Mouse (Mus musculus): ENCODE data around the gene Hmg20b.
A peak's percentile ranks its signal among the peaks of the same experiment; 100 is the strongest.

Hmg20b gene

GRCm38 (mm10) chr10:81341333-81341949 is 8.8 kb downstream of the Hmg20b start:
- peaks cover 60% of the 10 kb centered on the region for H3K27me3 ChIP-seq (ENCODE audit: insufficient read depth, low read length)
- H3K4me3 ChIP-seq (replicated peaks; ENCODE audit: low read length) = peak overlapping the region; percentile 56
- peaks cover 74% of the 10 kb centered on the region for H3K4me1 ChIP-seq (replicated peaks; ENCODE audit: low read depth, low read length)
- peaks cover 11% of the 10 kb centered on the region for H3K36me3 ChIP-seq (ENCODE audit: insufficient read depth, low read length)
- TF ChIP-seq NANOG (IDR thresholded peaks at IDR 0.05; ENCODE audit: borderline replicate concordance, low read length) = no peak
- peak; percentile 88 for TF ChIP-seq CTCF (conservative IDR thresholded peaks at IDR 0.05; ENCODE audit: low read length)
- no peak for TF ChIP-seq POU5F1 (IDR thresholded peaks at IDR 0.05; ENCODE audit: borderline replicate concordance, low read length)
- H3K9me3 ChIP-seq (ENCODE audit: low read length) = no peaks in the 10 kb centered on the region

DNA sequence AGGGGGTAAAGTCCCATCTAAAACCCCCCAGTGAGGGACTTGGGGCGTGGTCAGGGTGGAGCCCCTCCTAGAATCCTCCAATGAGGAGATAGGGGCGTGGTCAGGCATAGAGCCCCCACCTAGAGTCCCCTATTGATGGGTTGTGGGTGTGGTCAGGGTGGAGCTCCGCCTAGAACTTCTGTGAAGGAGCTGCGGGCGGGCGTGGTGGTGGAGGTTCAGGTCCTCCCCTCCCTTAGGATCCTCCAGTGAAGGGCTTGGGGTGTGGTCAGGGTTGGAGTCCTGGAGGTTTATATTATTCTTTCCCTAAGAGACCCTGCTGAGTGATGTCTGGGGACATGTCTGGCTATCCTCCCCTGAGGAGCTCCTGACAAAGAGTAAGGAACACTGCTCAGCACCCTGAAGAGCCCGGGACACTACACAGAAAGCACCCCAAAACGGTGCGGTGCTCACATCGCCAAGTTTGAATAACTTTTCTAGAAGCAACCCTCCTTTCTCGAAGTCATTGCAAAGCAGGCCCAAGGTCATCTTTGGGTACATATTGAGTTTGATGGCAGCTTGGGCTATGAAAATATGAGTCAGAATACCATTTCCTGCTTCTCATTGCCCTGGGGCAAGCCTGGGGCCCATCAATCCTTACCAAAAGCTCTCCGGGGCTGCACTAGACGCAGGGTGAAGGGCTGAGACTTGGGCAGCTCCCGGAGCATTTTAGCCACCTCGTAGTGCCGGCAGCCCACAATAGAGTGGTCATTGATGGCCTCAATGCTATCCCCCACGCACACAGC is 9.5 kb downstream of the Hmg20b start:
- H3K4me3 ChIP-seq (replicated peaks; ENCODE audit: low read length) = peak overlapping the region; percentile 56
- H3K4me1 ChIP-seq (replicated peaks; ENCODE audit: low read depth, low read length) = peaks cover 74% of the 10 kb centered on the region
- H3K27me3 ChIP-seq (ENCODE audit: insufficient read depth, low read length) = peaks cover 64% of the 10 kb centered on the region
- TF ChIP-seq NANOG (IDR thresholded peaks at IDR 0.05; ENCODE audit: borderline replicate concordance, low read length) (no peak), POU5F1 (IDR thresholded peaks at IDR 0.05; ENCODE audit: borderline replicate concordance, low read length) (no peak), CTCF (conservative IDR thresholded peaks at IDR 0.05; ENCODE audit: low read length) (no peak)
- peaks cover 7% of the 10 kb centered on the region for H3K36me3 ChIP-seq (ENCODE audit: insufficient read depth, low read length)
- no peaks in the 10 kb centered on the region for H3K9me3 ChIP-seq (ENCODE audit: low read length)

GRCm38 (mm10) chr10:81336558-81336957 is 13.7 kb downstream of the Hmg20b start:
- Histone ChIP-seq H3K4me1 (replicated peaks; ENCODE audit: low read depth, low read length) (peaks cover 72% of the 10 kb centered on the region), H3K27me3 (ENCODE audit: insufficient read depth, low read length) (peaks cover 57% of the 10 kb centered on the region), H3K9me3 (ENCODE audit: low read length) (no peaks in the 10 kb centered on the region), H3K36me3 (ENCODE audit: insufficient read depth, low read length) (no peaks in the 10 kb centered on the region), H3K4me3 (replicated peaks; ENCODE audit: low read length) (no peak overlapping the region)
- TF ChIP-seq NANOG (IDR thresholded peaks at IDR 0.05; ENCODE audit: borderline replicate concordance, low read length) = no peak
- no peak for TF ChIP-seq CTCF (conservative IDR thresholded peaks at IDR 0.05; ENCODE audit: low read length)
- no peak for TF ChIP-seq POU5F1 (IDR thresholded peaks at IDR 0.05; ENCODE audit: borderline replicate concordance, low read length)

GRCm38 (mm10) chr10:81335393-81336340 is 14.6 kb downstream of the Hmg20b start:
- Histone ChIP-seq H3K4me1 (replicated peaks; ENCODE audit: low read depth, low read length) (peaks cover 65% of the 10 kb centered on the region), H3K9me3 (ENCODE audit: low read length) (no peaks in the 10 kb centered on the region), H3K27me3 (ENCODE audit: insufficient read depth, low read length) (peaks cover 60% of the 10 kb centered on the region), H3K4me3 (replicated peaks; ENCODE audit: low read length) (peak overlapping the region; percentile 39), H3K36me3 (ENCODE audit: insufficient read depth, low read length) (no peaks in the 10 kb centered on the region)
- TF ChIP-seq POU5F1 (IDR thresholded peaks at IDR 0.05; ENCODE audit: borderline replicate concordance, low read length) = no peak
- no peak for TF ChIP-seq CTCF (conservative IDR thresholded peaks at IDR 0.05; ENCODE audit: low read length)
- no peak for TF ChIP-seq NANOG (IDR thresholded peaks at IDR 0.05; ENCODE audit: borderline replicate concordance, low read length)

GRCm38 (mm10) chr10:81334324-81334723 is 16.0 kb downstream of the Hmg20b start:
- Histone ChIP-seq H3K4me3 (replicated peaks; ENCODE audit: low read length) (peak overlapping the region; percentile 39; the same call in 1 of the 2 replicates), H3K36me3 (ENCODE audit: insufficient read depth, low read length) (no peaks in the 10 kb centered on the region), H3K27me3 (ENCODE audit: insufficient read depth, low read length) (peaks cover 68% of the 10 kb centered on the region), H3K4me1 (replicated peaks; ENCODE audit: low read depth, low read length) (peaks cover 67% of the 10 kb centered on the region), H3K9me3 (ENCODE audit: low read length) (no peaks in the 10 kb centered on the region)
- TF ChIP-seq POU5F1 (IDR thresholded peaks at IDR 0.05; ENCODE audit: borderline replicate concordance, low read length) (no peak), CTCF (conservative IDR thresholded peaks at IDR 0.05; ENCODE audit: low read length) (no peak), NANOG (IDR thresholded peaks at IDR 0.05; ENCODE audit: borderline replicate concordance, low read length) (no peak)

GRCm38 (mm10) chr10:81332277-81332676 is 18.0 kb downstream of the Hmg20b start:
- no peaks in the 10 kb centered on the region for H3K9me3 ChIP-seq (ENCODE audit: low read length)
- H3K36me3 ChIP-seq (ENCODE audit: insufficient read depth, low read length) = peaks cover 8% of the 10 kb centered on the region
- peaks cover 52% of the 10 kb centered on the region for H3K27me3 ChIP-seq (ENCODE audit: insufficient read depth, low read length)
- H3K4me1 ChIP-seq (replicated peaks; ENCODE audit: low read depth, low read length) = peaks cover 73% of the 10 kb centered on the region
- H3K4me3 ChIP-seq (replicated peaks; ENCODE audit: low read length) = peak overlapping the region; percentile 76
- TF ChIP-seq NANOG (IDR thresholded peaks at IDR 0.05; ENCODE audit: borderline replicate concordance, low read length) = no peak
- TF ChIP-seq CTCF (conservative IDR thresholded peaks at IDR 0.05; ENCODE audit: low read length) = no peak
- TF ChIP-seq POU5F1 (IDR thresholded peaks at IDR 0.05; ENCODE audit: borderline replicate concordance, low read length) = no peak

DNA sequence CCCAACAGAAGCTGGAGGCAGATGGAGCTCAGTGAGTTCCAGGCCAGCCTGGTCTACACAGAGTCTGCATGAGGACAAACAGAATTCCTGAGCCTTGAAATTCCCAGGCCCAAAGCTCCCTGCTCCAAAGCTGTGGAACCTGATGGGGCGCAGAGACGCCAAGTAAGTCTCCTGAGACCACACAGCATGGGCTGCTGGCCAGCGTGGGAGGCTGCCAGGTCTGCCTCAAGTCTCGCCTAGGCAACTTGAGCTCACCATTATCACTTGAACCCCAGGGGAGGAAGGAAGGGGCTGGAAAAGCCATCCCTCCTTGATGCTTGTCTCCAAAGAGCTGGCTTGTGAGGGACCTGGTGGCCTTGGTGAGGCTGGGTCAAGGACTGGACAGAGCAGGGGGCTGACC is 20.3 kb downstream of the Hmg20b start:
- no peak for TF ChIP-seq POU5F1 (IDR thresholded peaks at IDR 0.05; ENCODE audit: borderline replicate concordance, low read length)
- no peak for TF ChIP-seq NANOG (IDR thresholded peaks at IDR 0.05; ENCODE audit: borderline replicate concordance, low read length)
- no peak for TF ChIP-seq CTCF (conservative IDR thresholded peaks at IDR 0.05; ENCODE audit: low read length)
- peak overlapping the region; percentile 32 for H3K4me3 ChIP-seq (replicated peaks; ENCODE audit: low read length)
- H3K36me3 ChIP-seq (ENCODE audit: insufficient read depth, low read length) = peaks cover 31% of the 10 kb centered on the region
- peaks cover 40% of the 10 kb centered on the region for H3K27me3 ChIP-seq (ENCODE audit: insufficient read depth, low read length)
- no peaks in the 10 kb centered on the region for H3K9me3 ChIP-seq (ENCODE audit: low read length)
- peaks cover 79% of the 10 kb centered on the region for H3K4me1 ChIP-seq (replicated peaks; ENCODE audit: low read depth, low read length)

Measured in E14TG2a.4 (cell line).